Mouse (Mus musculus): ENCODE results near the gene Dusp12. TPM values are rescaled to one million over a fixed set of nuclear protein-coding genes. Genes with fewer than 3 reads are reported as not detected.

Gene Dusp12
- total RNA-seq, 2 experiments from 2014 or later, result 9.7 to 24.2 TPM

Other genes with a start within 250 kb of the Dusp12 start
- not detected in 2 replicates for gene Olfml2b, start 241.0 kb downstream of the Dusp12 start, total RNA-seq (2014; fragmentation: Nextera tagmentation)
- gene Olfml2b, start 241.0 kb downstream of the Dusp12 start, total RNA-seq (2017), result 0.33 TPM in 1 of 2 replicates, not detected in the other
- gene Atf6, start 17.8 kb downstream of the Dusp12 start, total RNA-seq (2014; fragmentation: Nextera tagmentation), result 12.5 and 12.6 TPM in 2 replicates
- 11.8 and 12.7 TPM in 2 replicates for gene Atf6, start 17.8 kb downstream of the Dusp12 start, total RNA-seq (2017)
- 1.3 TPM in 1 of 2 replicates, not detected in the other for gene Gm26620, start 475 bp downstream of the Dusp12 start, total RNA-seq (2014; fragmentation: Nextera tagmentation)
- gene Gm26620, start 475 bp downstream of the Dusp12 start, total RNA-seq (2017), result 0.75 and 1.0 TPM in 2 replicates
- gene Fcrlb, start 27.4 kb upstream of the Dusp12 start, total RNA-seq (2014; fragmentation: Nextera tagmentation), result 0.50 TPM in 1 of 2 replicates, not detected in the other
- gene Fcrlb, start 27.4 kb upstream of the Dusp12 start, total RNA-seq (2017), result not detected in 2 replicates
- 2.4 TPM in 1 of 2 replicates, not detected in the other for gene Fcrla, start 42.0 kb upstream of the Dusp12 start, total RNA-seq (2014; fragmentation: Nextera tagmentation)
- gene Fcrla, start 42.0 kb upstream of the Dusp12 start, total RNA-seq (2017), result 0.69 TPM in 1 of 2 replicates, not detected in the other
- gene Fcgr2b, start 91.0 kb upstream of the Dusp12 start, total RNA-seq (2014; fragmentation: Nextera tagmentation), result 4.5 and 6.0 TPM in 2 replicates
- 3.8 TPM in 1 of 2 replicates, not detected in the other for gene Fcgr2b, start 91.0 kb upstream of the Dusp12 start, total RNA-seq (2017)
- gene Fcgr4, start 133.4 kb upstream of the Dusp12 start, total RNA-seq (2014; fragmentation: Nextera tagmentation), result 0.40 TPM in 1 of 2 replicates, not detected in the other
- not detected in 2 replicates for gene Fcgr4, start 133.4 kb upstream of the Dusp12 start, total RNA-seq (2017)
- gene Fcgr3, start 179.4 kb upstream of the Dusp12 start, total RNA-seq (2014; fragmentation: Nextera tagmentation), result 1.4 and 6.3 TPM in 2 replicates
- gene Fcgr3, start 179.4 kb upstream of the Dusp12 start, total RNA-seq (2017), result 1.9 and 2.2 TPM in 2 replicates
- gene Cfap126, start 228.4 kb upstream of the Dusp12 start, total RNA-seq (2014; fragmentation: Nextera tagmentation), result 12.6 and 18.9 TPM in 2 replicates
- 4.3 and 11.8 TPM in 2 replicates for gene Cfap126, start 228.4 kb upstream of the Dusp12 start, total RNA-seq (2017)

Measured in megakaryocyte-erythroid progenitor cell, adult 5-6 weeks (primary cell).